Mouse (Mus musculus) bone marrow, adult 2 months (tissue): ENCODE data around the gene Kcnip1. TPM values are rescaled to one million over a fixed set of nuclear protein-coding genes. Genes with fewer than 3 reads are reported as not detected.

Experiments used
- H3K27ac ChIP-seq: fragments of 200-500 bp; 2 replicates; pipeline ENCODE4 v1.5.1; 2012; ENCODE audit warnings: low read depth, mild to moderate bottlenecking, control low read depth, inconsistent platforms, low read length; ENCODE audit not compliant: control insufficient read depth, poor library complexity, insufficient read depth
- H3K4me1 ChIP-seq: fragments of 200-500 bp; 2 replicates; pipeline ENCODE4 v1.6.1; 2011; ENCODE audit warnings: low read length; ENCODE audit not compliant: control insufficient read depth, insufficient read depth
- H3K4me3 ChIP-seq: fragments of 200-500 bp; replicated peaks from 2 replicates; pipeline ENCODE3; 2011; ENCODE audit warnings: mild to moderate bottlenecking, low read depth, low read length, control low read depth; ENCODE audit not compliant: control insufficient read depth
- CTCF ChIP-seq: fragments of 200-500 bp; IDR thresholded peaks from 2 replicates; pipeline ENCODE4 v1.5.1; 2011; ENCODE audit warnings: low read length, control low read depth; ENCODE audit not compliant: control insufficient read depth, insufficient read depth
- POLR2A ChIP-seq: fragments of 200-500 bp; IDR thresholded peaks from 2 replicates; pipeline ENCODE4 v1.6.1; 2011; ENCODE audit warnings: low read depth, mild to moderate bottlenecking, control low read depth, low read length, borderline replicate concordance; ENCODE audit not compliant: control insufficient read depth
- WGBS: fragments of 180-500 bp; shearing (Covaris S2); methylation state at CpG from one replicate; pipeline ENCODE4 v1.1.7; 2018; 5-methylcytosine and 5-hydroxymethylcytosine counted together
- polyA plus RNA-seq: library from polyadenylated mRNA; stranded (reverse); fragments of >200 nt; gene quantifications from 2 replicates; pipeline ENCODE4 v1.2.4, GENCODE M21; 2011; ENCODE audit warnings: low replicate concordance; ENCODE audit not compliant: missing spikeins, insufficient read depth, insufficient read length

Kcnip1 gene
- polyA plus RNA-seq, 1 experiment, result not detected

DNA sequence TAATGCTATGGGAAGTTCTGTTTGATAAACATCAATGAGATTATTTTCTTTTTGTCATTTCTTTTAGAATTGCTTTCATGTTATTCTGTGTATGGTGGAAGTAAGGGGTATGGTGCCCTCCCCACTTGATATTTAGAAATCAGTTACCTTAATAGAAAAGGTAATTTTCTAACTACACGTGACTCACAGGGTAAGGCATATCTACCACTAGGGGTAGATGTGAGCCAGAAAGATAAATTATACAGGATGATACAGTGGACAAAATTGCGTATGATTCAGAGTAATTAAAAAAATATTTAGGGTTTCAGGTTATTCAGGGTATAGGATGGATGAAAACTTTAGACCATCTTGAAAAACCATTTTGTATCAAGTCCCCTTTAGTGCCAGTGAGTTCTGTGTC is 343.6 kb downstream of the Kcnip1 start:
- WGBS, result 61% methylated on average over 2 of the region's 2 CpGs
- TF ChIP-seq POLR2A (no peak), CTCF (no peak)

DNA sequence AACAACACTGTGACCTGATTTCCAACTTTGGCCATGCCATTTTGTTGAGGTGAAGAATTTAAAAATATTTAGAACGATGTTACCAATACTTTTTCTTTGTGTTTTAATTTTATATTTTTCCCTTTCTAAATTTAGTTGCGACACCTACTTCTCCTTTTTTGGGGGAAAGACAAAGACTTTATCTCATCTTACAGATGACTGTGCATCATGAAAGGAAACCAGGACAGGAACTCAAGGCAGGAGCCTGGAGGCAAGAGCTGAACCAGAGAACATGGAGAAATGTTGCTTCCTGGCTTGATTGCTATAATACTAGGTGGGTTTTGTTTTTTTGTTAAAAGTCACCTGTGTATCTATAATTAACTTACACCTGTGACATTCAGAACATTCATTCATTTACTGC is 355.8 kb downstream of the Kcnip1 start:
- H3K4me1 ChIP-seq, result no peaks in the 10 kb centered on the region
- TF ChIP-seq POLR2A, result no peak
- no peak for TF ChIP-seq CTCF
- H3K4me3 ChIP-seq, result no peak overlapping the region
- no peak overlapping the region for H3K27ac ChIP-seq
- 6% methylated on average over 2 of the region's 2 CpGs for WGBS

More for the DNA sequence above, 343.6 kb downstream of the Kcnip1 start:
- Histone ChIP-seq H3K27ac (no peak overlapping the region), H3K4me3 (no peak overlapping the region), H3K4me1 (no peaks in the 10 kb centered on the region)

DNA sequence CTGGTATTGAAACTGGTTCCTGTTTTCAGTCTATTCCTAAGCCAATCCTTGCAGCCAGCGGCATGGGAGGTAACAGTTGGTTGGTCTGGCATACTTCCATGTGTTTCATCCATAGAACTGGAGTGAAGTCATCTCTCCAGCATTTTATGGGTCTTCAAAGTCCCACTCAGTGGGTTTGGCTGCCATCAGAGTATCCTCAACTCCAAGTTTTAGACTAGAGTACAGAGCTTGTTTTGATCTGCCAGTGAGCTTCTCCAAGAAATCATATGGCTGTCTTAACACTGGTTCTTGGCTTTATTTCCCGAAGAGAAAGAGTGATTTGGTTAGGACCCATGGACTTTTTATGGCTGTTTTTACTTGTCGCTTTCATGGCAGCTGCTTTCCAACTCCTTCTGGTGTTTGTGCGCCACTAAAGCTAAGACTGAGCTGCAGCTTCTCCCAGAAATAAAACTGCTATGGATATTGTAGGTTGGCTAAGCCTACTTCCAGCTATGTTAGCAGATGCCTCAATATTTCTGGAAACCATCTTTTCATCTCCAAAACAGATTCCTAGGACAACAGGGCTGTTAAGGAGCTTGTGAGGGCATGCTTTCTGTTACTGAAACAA is 365.7 kb downstream of the Kcnip1 start:
- Histone ChIP-seq H3K4me3 (no peak overlapping the region), H3K27ac (no peak overlapping the region), H3K4me1 (no peaks in the 10 kb centered on the region)
- WGBS, result 72% methylated on average over 4 of the region's 4 CpGs
- TF ChIP-seq POLR2A (no peak), CTCF (no peak)

DNA sequence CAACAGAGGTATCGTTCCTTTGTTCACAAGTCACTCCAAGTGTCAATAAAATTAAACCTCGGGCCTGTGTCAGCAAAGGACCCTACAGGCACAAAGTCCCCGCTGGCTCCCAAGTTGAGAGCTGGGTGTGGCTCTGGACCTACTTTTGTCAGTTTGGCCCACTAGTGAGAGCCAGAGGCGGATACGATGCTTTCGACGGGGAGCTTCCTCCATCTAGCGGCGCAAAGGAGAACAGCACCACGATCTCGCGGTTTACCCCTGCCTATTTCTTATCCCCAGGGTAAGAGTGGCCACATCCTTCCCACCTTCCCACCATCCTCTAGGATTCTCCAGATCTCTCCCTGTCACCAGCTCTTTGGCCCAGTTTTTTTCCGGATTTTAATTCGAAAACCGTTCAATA is 378.7 kb downstream of the Kcnip1 start:
- WGBS, result 8% methylated on average over 15 of the region's 15 CpGs
- Histone ChIP-seq H3K4me3 (no peak overlapping the region), H3K27ac (no peak overlapping the region), H3K4me1 (no peaks in the 10 kb centered on the region)
- TF ChIP-seq CTCF (peak; percentile 68; the same call in 1 of the 2 replicates), POLR2A (no peak)

DNA sequence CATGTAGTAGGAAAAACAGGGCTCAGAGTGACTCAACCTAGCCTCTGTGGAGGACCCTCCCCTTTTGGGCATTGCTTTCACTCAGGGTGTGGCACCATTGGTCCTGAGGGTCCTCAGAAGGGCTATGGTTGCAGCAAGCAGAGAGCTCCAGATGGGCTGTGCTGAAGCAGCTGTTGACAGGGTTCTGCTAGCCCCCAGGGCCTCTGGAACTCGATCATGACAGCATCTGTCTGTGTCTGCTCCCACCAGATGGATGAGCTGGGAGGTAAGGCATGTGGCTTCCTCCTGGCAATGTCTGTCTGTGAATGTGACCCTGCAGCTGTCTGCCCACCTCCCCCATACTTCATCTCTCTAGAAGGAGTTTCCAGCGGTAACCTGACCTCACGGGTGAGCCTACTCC is 385.2 kb downstream of the Kcnip1 start:
- WGBS, result 45% methylated on average over 3 of the region's 3 CpGs
- TF ChIP-seq POLR2A (no peak), CTCF (no peak)
- Histone ChIP-seq H3K4me1 (no peaks in the 10 kb centered on the region), H3K4me3 (no peak overlapping the region), H3K27ac (no peak overlapping the region)

DNA sequence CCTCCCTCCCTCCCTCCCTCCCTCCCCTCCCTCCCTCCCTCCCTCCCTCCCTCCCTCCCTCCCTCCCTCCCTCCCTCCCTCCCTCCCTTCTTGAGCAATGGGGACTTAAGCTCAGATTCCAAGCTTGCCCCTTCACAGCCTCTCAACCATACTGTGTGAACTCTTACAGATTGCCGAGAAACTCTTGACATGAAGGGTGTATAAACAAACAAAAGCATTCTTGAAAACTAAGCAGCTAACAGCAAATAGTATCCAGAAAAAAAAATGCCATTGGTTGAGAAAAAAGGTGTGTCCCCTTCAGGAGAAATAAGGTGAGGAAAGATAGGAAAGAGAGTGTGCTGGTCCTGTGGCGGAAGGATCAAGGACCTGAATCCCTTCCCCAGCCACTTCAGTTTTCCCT is 389.8 kb downstream of the Kcnip1 start:
- TF ChIP-seq POLR2A (no peak), CTCF (no peak)
- Histone ChIP-seq H3K27ac (no peak overlapping the region), H3K4me1 (no peaks in the 10 kb centered on the region), H3K4me3 (no peak overlapping the region)
- 71% methylated on average over 2 of the region's 2 CpGs for WGBS

DNA sequence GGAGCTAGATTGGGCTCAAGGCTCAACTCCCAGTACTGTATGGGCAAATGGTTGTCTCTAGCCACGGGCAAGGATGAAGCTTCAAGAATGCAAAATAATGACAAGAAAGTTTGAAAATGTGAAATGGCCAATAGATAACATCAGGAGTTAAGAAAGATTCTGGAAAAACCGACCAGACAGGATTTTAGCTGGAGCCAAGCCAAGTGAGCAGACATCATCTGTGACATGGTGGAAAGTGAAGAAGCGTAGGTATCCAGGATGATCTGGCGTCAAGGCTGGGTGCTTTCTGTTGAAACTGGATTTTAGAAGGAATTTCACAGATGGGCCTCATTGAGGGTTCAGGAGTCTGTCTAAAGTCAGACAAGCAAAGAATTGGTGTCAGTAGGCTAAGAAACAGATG is 394.0 kb downstream of the Kcnip1 start, which contains the start of gene D130052B06Rik:
Gene D130052B06Rik (plus strand): TSS at position 317 of the 400 bp plus-strand sequence.
- no peak within 1 kb of the TSS for H3K27ac ChIP-seq
- H3K4me3 ChIP-seq, result no peak within 1 kb of the TSS
- TF ChIP-seq CTCF (no peak), POLR2A (no peak)
- WGBS, result 72% methylated on average over 4 of the region's 4 CpGs
- no peaks in the 10 kb centered on the region for H3K4me1 ChIP-seq

DNA sequence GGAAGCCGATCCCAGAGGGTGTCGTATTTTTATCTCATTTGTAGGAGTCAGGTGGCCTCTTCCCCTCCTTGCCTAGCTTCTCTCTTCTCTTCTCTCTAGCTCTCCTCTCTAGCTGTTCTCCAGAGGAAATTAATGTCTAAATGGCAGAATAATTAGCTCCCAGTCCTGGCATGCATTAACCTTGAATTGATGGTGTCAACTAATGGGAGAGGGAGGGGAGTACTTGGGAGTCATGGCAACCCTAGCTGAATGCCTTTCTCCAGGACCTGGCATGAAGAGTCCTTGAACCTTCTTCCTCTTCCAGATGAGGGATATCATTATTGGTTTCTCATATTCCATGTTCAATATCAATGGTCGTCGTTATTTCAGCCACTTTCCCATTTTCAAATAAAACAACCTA is 396.3 kb downstream of the Kcnip1 start:
- 78% methylated on average over 4 of the region's 4 CpGs for WGBS
- no peak overlapping the region for H3K4me3 ChIP-seq
- H3K27ac ChIP-seq, result no peak overlapping the region
- no peak for TF ChIP-seq POLR2A
- no peak for TF ChIP-seq CTCF
- H3K4me1 ChIP-seq, result no peaks in the 10 kb centered on the region

DNA sequence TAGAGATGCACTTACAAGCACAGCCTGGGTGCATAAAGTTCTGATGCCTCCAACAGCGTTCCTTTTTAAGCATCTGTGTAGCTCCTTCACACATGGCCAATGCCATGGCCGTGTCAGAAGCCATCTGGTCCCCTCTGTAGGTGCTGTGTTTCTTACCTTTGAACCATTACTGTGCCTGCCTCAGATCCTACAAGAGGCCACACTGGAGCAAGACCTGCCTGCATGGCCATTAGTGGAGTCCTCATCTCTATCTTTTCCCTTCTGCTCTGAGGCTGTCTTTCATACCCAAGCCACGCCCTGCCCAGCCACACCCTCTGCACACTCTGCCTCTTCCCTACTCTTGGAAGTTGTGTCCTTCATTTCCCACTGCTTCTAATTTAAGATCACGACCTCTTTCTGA is 400.1 kb downstream of the Kcnip1 start:
- TF ChIP-seq CTCF (no peak), POLR2A (no peak)
- 63% methylated on average over 4 of the region's 4 CpGs for WGBS

More for the DNA sequence above, 400.1 kb downstream of the Kcnip1 start:
- Histone ChIP-seq H3K4me3 (no peak overlapping the region), H3K4me1 (no peaks in the 10 kb centered on the region), H3K27ac (no peak overlapping the region)
